Mouse (Mus musculus) B cell, adult 2 months (primary cell): ENCODE data around the gene Gpr3.
A peak's percentile ranks its signal among the peaks of the same experiment; 100 is the strongest.

ENCODE experiments used
- DNase-seq, 2 experiments: peaks; one replicate each; pipeline ENCODE4 v3.0.0; 2022

Gene Gpr3

GRCm38 (mm10) chr4:133197801-133198286 is 14.5 kb downstream of the Gpr3 start:
- DNase-seq = no peak

DNA sequence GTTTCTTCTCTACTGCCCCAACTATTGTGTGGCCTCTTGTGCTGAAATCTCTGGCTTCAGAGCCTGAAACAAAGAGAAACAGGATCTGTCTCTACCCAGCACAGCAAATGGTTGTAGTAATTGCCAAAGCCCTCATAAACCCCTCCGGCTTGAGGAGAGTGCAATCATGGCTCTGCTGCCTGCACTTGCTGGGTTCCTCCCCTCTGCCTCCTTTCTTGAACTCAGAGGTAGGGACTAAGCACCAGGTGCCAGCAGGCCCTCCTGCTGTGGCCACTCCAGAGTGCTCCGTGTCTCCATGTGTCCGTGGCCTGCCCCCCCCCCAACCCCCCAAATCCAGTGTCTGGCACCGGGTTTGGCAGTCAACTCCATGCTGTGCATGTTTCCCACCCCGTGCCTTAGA is 15.0 kb downstream of the Gpr3 start:
- no peak for DNase-seq

DNA sequence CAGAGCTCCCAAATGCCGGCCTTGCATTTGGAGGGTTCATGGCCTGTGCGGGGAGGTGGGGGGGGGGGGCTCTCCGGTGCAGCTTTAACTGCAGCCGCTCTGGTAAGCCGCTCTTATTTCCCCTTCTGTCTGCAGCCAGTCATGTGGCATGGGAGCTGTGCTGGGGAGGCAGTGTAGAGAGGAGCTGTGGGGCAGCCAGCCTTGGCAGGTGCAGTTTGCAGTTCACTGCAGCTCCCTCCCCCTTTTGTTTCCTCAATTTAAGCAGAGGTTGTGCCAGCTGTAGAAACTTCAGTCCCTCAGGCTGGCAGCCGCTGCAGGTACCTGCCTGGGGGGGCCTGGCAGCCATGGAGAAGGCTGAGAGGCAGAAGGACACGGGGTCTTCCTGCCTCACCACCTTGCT is 15.5 kb downstream of the Gpr3 start:
- DNase-seq = peak; percentile 71 to 73

DNA sequence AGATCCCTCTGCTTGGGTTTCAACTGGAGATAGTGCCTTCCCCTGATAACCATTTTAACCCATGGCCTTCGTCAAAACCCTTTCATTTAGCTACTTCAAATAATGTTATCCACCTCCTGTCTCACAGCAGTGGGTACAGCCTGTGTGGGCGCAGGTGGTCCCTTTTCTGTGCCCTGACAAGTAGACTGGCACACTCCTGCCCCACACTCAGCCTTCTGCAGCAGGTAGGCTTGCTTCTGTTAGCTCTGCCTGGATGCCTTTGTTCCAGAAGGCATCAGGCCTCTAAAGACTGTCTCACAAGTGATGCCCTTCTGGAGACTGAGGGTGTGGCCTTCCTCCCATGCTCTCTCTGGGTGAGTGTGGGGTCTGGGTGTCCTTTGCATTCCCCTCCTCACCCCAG is 16.2 kb downstream of the Gpr3 start:
- DNase-seq = no peak

DNA sequence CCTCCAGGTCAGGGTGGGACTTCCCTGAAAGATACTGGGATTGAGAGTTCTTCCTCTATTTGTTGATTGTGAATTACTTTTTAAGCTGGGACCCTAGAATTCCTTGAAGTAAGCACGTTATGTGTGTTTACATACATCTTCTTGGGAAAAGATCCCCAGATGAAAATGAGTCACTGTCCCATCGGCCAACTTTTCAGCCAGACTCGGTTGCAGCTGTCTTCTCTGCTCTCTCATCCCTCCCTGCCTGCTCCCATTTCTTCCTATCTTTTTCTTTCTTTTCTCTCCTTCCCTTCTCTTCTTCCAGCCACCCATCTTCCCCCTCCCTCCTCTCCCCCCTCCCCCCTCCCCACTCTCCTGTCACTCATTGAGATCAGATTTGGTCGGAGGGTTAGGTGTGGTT is 17.3 kb downstream of the Gpr3 start:
- no peak for DNase-seq

GRCm38 (mm10) chr4:133194482-133194881 is 17.9 kb downstream of the Gpr3 start:
- no peak for DNase-seq

DNA sequence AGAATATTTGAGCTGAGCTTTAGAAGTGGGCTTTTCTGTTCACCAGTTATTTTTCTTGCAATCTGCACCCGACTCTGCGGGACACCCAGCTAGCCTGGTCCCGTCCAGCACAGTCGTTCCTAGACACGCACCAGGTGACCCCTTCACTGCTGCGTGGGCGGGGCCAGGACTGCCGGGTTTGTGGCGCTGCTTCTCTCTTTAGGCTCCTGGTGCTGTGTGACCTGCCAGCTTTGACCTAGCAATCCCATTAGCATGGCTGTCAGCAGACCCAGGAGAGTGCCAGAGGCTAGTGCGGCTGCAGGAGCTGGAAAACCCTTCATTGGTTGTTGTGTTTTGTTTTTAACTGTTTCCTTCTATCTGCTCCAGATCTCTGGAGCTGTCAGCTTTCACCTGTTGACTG is 22.9 kb downstream of the Gpr3 start:
- no peak for DNase-seq

DNA sequence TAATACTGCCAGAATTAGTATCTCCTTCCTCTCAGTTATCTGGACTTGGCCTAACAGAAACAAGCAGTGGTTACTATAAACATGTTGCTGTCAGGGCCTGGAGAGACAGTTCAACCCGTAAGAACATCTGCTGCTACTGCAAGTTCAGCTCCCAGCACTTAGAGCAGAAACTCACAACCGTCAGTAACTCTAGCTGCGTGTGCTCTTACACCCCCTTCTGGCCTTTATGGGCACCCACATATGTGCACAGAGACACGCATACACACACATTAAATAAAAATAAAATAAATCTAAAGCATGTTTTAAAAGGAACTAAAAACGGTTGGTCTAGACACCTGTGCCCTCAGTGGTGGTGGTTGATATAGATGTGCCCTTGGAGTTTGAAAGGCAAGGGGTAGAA is 25.5 kb downstream of the Gpr3 start:
- DNase-seq = no peak

GRCm38 (mm10) chr4:133185893-133186292 is 26.4 kb downstream of the Gpr3 start:
- DNase-seq = no peak

DNA sequence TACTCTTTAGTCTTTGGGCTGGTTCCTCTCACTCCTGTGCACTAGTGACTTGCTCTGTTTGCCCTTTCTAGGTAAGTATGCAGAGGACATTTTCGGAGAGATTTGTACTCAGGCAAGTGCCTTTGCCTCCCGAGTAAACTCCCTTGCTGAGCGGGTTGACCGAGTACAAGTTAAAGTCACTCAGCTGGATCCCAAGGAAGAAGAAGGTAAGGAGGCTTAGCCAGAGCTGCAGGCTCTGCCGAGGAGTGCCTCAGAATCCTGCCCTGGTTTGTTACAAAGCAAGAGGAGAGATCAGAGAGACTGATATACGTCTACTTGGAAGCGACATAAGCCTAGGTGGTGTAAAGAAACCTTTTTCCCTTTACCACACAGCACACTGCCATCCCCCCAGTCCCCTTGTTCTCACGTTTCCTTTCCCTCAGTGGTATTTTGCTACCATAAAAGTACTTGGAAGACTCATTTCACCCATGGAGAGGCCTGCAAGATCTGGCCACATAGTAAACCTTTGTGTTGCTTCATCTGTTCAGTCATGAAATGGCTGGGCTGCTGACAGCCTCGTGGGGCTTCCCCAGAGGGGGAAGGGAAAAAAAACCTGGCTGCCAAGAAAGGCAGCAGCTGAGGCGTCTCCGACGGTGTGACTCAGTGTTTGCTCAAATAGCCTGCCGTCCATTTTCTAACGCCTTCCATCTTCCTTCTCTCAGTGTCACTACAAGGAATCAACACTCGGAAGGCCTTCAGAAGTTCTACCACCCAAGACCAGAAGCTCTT is 27.3 kb downstream of the Gpr3 start:
- DNase-seq = peak; percentile 48 to 49

GRCm38 (mm10) chr4:133184031-133184897 is 28.1 kb downstream of the Gpr3 start:
- DNase-seq = no peak

DNA sequence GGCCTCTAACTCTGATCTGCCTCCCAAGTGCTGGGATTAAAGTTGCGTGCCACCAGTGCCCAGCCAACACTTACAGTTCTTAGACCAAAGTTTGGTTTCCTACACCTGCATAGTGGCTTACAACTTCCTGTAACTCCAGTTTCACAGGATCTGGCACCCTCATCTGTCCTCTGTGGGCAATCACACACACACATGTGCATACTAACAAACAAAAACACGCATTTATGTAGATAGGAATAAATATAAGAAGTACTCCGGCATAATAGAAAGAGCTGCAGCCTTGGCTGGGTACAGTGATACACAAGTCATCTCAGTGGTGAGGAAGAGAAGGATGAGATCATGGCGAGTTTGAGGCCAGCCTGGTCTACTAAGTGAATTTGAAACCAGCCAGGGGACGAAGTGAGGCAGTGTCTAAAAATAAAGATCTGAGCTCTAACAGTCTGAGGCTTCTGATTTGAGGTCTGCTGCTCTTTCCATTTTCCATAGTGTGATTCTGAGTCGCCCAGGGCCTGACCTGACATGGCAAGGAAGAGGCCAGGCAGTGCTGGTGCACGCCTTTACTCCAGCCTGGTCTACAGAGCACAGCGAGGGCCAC is 29.8 kb downstream of the Gpr3 start:
- DNase-seq = peak; percentile 22 to 39

DNA sequence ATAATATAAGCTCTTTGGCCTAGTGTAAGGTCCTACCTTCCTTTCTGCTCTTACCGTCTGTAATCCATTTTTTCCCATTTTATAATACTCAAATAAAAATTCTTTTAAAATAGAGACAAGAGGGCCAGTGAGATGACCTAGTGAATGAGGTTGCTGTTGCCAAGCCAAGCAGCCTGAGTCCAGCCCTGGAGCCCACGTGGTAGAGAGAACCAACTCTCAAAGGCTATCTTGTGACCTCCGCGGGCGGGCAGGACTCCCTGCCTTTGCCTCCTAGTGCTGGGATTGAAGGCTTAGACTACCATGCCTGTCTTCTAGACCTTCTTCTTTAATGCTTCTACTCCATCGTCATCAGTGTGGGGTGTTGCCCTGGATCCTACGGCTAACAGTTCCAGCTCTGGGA is 33.1 kb downstream of the Gpr3 start:
- no peak for DNase-seq

- DNase-seq = no peak
Observed at GRCm38 (mm10) chr4:133178305-133178704, 34.0 kb downstream of the Gpr3 start.

DNA sequence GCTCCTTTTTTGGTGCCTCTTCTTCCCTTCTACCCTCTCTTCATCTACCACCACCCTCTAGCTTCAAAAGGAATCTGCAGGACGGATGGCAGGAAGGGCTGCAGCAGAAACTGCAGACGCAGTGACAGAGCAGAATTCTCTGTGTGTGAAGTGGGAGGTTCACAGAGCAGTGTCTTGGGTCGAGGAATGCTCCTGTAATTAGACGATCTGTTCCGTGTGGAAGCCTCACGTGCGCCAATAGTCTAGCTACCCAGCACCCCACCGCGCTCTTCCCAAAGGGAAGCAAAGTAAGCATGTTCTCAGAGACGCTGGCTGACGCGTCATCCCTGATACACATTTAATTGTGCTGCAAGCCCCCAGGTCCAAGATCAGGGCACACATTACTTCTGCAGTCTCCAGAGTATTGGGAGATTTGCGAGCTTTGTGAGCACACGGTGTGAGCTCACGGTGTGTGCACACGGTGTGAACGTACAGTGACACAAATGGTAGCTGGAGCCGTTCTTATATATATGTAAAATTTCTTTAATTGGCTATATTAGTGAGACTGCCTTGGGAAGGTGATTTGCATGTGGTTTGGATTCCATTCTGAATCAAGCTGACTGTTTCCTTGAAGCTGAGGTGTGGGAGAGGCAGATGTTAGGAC is 35.5 kb downstream of the Gpr3 start:
- no peak for DNase-seq

GRCm38 (mm10) chr4:133175998-133176760 is 36.2 kb downstream of the Gpr3 start:
- no peak for DNase-seq

DNA sequence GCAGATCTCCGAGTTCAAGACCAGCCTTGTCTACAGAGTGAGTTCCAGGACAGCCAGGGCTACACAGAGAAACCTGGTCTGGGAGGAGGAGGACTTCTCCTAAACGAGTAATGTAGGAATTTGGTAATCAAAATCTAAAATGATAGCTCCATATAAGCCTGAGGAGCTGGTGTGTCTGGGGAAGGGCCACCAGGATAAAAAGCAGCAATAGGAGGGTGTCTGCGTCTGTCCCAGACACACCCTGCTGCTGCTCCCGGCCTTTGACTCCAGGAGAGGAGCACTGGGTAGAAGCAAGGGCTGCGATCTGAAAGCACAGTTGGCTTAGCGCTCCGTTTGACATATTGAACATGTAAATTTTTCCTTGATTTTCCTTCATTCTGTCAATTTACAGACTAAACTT is 37.1 kb downstream of the Gpr3 start:
- DNase-seq = no peak

- DNase-seq = peak; percentile 33 to 34
Observed at GRCm38 (mm10) chr4:133174361-133174760, 38.0 kb downstream of the Gpr3 start.

DNA sequence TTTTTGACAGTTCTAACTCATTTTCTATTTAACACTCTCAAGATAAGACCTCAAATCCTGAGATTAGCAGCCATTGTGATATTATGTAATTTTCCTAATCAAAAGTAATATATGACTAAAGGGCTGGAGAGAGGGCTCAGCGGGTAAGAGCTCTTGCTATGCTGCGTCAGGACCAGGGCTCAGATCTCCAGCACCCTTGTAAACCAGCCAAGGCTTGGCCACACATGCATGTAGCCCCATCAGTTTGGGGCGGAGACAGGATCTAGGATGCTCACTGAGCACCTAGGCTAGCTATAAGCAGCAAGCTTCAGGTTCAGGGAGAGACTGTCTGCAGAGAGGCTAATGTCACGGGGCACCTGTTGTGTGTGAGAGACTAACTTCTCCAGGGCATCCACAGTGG is 39.9 kb downstream of the Gpr3 start:
- DNase-seq = no peak

DNA sequence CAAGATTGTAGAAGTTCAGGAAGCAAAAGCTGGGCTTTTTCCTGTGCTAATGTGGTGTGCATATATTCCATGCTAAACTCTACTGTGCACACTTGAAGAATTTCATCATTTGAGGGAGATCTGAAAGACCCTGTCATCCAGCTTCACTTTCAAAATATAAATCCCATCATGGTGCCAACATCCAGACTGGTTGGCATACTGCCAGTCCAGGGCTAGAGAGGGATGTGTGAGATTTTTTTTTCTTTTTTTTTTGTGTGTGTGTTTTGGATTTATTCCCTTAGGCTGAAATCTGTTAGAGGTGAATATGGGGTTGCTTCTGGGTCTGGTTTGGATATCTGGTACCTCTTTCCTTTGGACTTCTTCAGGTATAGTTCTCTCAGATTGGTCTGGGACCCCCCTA is 41.7 kb downstream of the Gpr3 start:
- no peak for DNase-seq

GRCm38 (mm10) chr4:133170056-133170524 is 42.2 kb downstream of the Gpr3 start:
- DNase-seq = peak; percentile 72 to 79
